Mouse (Mus musculus) gastrocnemius, adult 2 months (tissue): ENCODE measurements around the gene Txndc17. TPM values are rescaled to one million over a fixed set of nuclear protein-coding genes. Genes with fewer than 3 reads are reported as not detected.
A peak's percentile ranks its signal among the peaks of the same experiment; 100 is the strongest.

Source experiments
- DNase-seq: peaks from one replicate; pipeline ENCODE4 v3.0.0; 2022
- H3K27ac ChIP-seq: fragments of 200-600 bp; 2 replicates; pipeline ENCODE4 v1.8.1; 2022; ENCODE audit warnings: mild to moderate bottlenecking
- H3K4me3 ChIP-seq: fragments of 200-600 bp; 2 replicates; pipeline ENCODE4 v1.8.1; 2022; ENCODE audit warnings: mild to moderate bottlenecking, moderate library complexity
- CTCF ChIP-seq: fragments of 200-600 bp; IDR thresholded peaks from 2 replicates; pipeline ENCODE4 v1.8.1; 2022; ENCODE audit warnings: antibody characterized with exemption, mild to moderate bottlenecking, moderate library complexity
- intact Hi-C: fragments of 180-260 bp; cut with DNase I; formaldehyde crosslinking; loops from one replicate; pipeline ENCODE4 v1.15.1; 2025
- total RNA-seq, 2 experiments: library from RNA; stranded (reverse); gene quantifications; 2 replicates each; pipeline ENCODE4 v1.2.3; 2021

Txndc17 gene
- total RNA-seq, 2 experiments from 2014 or later, result 29.2 to 30.4 TPM

- H3K4me3 ChIP-seq, result no peak overlapping the region
- no peak for DNase-seq
- intact Hi-C loops, result no loop called here
- no peak for TF ChIP-seq CTCF
- H3K27ac ChIP-seq, result no peak overlapping the region
These were observed 3.9 kb upstream of the Txndc17 start for GRCm38 (mm10) chr11:72203440-72203839.

DNA sequence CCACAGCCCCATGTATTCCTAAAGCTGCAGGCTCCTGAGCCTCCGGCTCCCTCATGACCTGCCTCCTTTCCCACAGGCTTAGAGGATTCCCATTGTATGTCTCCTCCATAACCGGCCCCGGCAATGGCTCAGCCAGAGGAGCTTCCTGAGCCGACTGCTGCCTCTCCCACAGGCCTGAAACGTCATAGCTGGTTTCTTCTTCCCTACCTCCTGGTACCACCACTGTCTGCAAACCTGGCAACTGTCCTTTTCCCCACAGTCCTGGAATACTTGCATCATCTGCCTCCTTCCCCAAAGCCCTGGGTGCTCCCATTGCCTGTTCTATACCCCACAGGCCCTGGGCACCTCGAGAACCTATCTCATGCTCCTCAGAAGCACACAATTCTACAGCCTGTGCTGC, 2.1 kb upstream of the Txndc17 start:
- intact Hi-C loops, result loop anchor here (5.0 kb wide), 1 partner anchor 153 kb away; no protein-coding TSS in a partner anchor
- DNase-seq, result no peak
- Histone ChIP-seq H3K27ac (no peak overlapping the region), H3K4me3 (no peak overlapping the region)
- TF ChIP-seq CTCF, result no peak

DNA sequence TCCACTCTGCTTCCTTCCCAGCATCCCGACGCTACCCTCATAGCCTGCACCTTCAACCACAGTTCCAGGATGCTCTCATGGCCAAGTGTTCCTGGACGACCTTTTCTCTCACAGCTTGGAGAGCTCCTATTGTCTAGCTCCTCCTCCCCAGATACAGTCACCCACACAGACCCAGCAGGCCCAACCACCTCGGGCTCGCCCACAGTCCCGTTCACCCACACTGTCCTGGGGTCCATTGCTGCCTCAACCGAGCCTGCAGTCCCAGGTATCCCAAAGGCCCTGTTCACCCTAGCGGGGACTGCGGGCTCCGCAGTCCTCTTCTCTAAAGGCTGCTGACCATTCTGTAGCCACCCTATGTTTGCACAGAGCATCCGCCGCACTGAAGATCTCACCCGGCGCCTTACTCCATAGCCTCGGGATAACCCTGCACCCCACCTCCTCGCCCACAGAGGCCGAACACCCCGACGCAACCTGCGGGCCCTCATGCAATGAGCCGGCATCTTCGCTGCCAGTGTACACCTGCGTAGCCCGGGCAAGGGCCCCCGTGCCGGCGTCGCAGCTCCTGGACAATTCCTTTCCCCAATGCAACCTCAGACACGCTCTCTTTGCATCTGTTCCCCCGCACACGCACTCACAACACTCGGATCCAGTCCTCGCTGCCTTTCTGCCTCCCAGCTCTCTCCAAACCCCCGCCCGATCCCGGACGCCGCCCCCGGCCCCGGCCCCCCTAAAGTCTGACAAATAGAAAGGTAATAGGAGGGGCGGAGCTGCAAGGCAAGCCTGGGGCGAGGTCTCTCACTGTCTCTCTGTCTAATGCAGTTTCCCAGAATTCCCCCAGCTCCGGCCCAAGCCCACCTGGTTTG, 775 bp upstream of the Txndc17 start, which contains the start of gene Gm43951:
Gene Gm43951, minus strand, starts transcription at position 500 of the 863 bp plus-strand sequence.
- H3K4me3 ChIP-seq, result peak within 1 kb of the TSS; percentile 72
- peak; percentile 31 for DNase-seq
- peak within 1 kb of the TSS; percentile 83 for H3K27ac ChIP-seq
- TF ChIP-seq CTCF, result peak; percentile 2; the same call in 1 of the 2 replicates
- intact Hi-C loops, result loop anchor here (2.0 to 5.0 kb wide), 2 partner anchors 70 to 154 kb away; no protein-coding TSS in a partner anchor

DNA sequence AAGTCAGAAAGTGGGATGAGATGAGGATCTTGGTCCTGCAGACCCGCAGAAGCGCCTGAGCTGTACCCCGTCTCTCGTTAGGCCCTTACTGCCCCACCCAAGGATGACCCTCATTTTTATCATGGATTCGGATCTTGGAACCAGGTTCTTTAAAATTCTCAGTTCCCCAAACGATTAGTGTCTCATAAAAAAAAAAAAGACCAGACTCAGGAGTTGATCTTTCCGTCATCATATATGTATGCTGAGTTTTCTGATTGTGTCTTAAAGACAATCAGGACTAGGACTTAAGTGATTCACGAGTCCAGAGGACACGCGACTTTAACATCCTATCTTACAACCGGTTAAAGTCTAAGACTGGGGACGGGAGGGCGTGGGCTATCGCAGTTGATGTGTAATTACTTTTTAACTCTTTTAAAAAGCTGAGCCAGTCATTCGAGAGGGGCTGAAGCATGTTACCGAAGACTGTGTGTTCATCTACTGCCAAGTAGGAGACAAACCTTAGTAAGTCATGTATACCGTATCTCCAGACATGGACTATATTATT, 559 bp downstream of the Txndc17 start:
- TF ChIP-seq CTCF, result no peak
- DNase-seq, result no peak
- intact Hi-C loops, result loop anchor here (2.0 to 5.0 kb wide), 2 partner anchors 71 to 156 kb away; no protein-coding TSS in a partner anchor
- H3K27ac ChIP-seq, result peak overlapping the region; percentile 83
- H3K4me3 ChIP-seq, result peak overlapping the region; percentile 72

DNA sequence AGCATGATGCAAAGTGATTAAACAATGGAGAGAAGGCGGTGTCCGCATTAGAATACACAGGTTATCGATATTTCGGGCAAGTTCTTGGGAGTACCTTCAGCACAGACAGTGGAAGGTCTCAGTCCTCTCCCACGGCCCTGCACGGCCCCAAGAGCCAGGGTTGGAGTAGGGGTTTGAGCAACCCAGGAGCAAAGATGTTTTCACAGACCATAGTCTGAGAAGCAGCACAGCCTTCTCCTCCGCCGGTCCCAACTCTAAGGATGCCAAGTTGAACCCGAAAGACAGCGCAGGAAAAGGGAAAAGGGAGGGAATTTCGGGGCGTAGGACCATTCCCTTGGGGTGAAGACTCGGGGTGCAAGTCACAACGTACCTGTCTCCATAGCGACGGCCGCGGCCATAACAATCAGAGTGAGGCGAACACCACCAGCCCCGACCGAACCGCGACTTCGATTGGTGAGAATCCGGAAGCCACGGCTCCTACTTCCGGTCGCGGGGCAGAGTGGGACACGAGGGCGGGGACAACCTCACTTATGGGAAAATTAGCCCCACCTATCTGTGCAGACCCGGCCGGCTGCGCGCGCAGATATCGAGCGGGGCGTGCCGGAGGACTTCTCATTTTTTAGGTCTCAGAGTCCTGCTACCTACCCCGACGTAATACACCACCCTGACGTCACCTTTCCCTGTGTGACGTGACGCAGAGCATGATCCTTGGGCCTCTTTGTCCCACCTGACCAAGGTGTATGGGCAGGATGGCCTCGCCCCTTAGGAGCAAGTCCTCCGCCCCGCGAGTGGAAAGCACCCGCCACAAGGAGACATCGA, 7.5 kb downstream of the Txndc17 start:
- H3K27ac ChIP-seq, result peak overlapping the region; percentile 97
- intact Hi-C loops, result no loop called here
- no peak; the same call in 1 of the 2 replicates for TF ChIP-seq CTCF
- DNase-seq, result peak; percentile 95
- peak overlapping the region; percentile 83 for H3K4me3 ChIP-seq

- Histone ChIP-seq H3K27ac (peak within 1 kb of the TSS; percentile 97), H3K4me3 (peak within 1 kb of the TSS; percentile 83)
- intact Hi-C loops, result no loop called here
- DNase-seq, result peak; percentile 89
- TF ChIP-seq CTCF, result no peak
These were observed 8.1 kb downstream of the Txndc17 start, which contains the start of gene Med31 for GRCm38 (mm10) chr11:72215410-72215797. Med31 (minus strand) TSS chr11:72215592.

DNA sequence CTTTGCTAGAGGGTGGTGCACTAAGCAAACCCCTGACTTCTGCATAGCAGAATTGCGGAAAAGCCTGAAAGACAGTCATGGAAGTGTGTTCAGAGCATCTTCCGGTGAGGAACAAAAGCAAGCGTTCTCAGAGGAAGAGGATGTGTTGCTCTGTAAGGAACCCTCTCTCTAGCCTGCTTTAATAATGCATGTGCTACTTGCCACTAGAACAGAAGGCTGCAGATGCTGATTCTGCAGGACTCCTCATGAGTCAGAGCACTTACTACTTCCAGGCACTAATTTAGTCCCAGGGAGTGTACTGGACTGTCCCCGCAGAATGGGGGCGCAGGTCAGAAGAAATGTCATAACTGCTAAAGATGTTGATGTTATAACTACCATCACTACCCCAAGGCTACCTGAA, 9.8 kb downstream of the Txndc17 start:
- TF ChIP-seq CTCF, result no peak
- DNase-seq, result no peak
- intact Hi-C loops, result no loop called here
- Histone ChIP-seq H3K27ac (no peak overlapping the region), H3K4me3 (no peak overlapping the region)

- intact Hi-C loops, result no loop called here
- no peak overlapping the region for H3K4me3 ChIP-seq
- peak; percentile 94 for TF ChIP-seq CTCF
- DNase-seq, result peak; percentile 79
- no peak overlapping the region for H3K27ac ChIP-seq
These were observed 13.9 kb downstream of the Txndc17 start for GRCm38 (mm10) chr11:72221278-72221677.

DNA sequence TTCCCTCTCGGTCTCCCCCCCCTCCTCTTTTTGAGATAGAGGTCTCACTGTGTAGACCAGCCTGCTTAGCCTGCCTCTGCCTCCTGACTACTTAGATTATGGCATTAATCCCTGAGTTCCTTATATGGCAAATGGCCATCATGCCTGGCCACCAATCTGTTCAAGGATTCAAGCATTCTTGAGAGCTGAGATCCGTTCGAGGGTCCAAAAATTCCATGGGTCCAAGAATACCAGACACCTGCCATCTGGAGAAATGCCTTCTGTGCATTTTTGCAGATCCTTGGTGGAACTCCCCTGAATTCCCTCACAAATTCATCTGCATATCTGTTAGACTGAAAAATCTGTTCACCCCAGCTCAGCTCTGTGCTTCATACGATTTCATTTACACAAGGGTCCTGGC, 16.1 kb downstream of the Txndc17 start:
- no peak for TF ChIP-seq CTCF
- DNase-seq, result no peak
- Histone ChIP-seq H3K4me3 (no peak overlapping the region), H3K27ac (no peak overlapping the region)
- intact Hi-C loops, result no loop called here

- Histone ChIP-seq H3K27ac (no peak overlapping the region), H3K4me3 (no peak overlapping the region)
- intact Hi-C loops, result loop anchor here (2.0 to 5.0 kb wide), 5 partner anchors 42 to 337 kb away; partner anchors contain the start of gene Slc13a5
- peak; percentile 79 for DNase-seq
- peak; percentile 97; the same call in 1 of the 2 replicates for TF ChIP-seq CTCF
These were observed 17.5 kb downstream of the Txndc17 start for GRCm38 (mm10) chr11:72224865-72225264.

DNA sequence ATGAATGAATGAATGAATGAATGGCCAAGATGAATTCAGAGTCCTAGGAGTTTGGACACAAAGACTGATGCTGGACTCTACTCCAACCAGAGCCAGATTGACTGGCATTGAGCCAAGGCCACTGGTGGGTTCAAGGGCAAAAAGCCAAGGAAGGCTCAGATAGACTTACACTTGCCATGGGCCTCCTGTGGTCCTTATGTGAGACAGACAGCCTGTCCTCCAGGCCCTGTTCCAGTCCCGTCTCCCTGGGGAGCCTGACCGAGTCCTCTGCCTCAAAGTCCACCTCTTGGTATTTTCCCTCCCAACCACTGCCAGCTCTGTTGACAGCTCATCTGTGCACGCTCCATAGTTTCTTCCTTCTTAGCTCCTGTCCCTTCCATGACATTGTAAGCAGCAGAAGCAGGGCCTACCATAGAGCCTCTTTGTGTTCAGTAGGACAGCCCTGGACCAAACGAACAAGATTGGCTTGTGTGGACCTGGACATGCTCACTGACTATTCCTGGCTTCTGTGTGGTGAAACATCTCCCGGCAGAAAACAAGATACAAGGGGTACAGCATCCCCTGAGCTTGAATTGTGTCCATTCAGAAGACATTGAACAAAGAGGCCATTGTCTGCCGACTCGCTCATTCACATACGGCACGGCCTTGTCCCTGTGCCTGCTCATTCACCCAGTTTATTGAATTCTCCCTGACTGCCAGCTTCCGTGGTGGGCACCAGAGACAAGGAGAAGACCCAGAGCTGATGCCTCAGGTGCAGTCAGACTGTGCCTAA, 18.9 kb downstream of the Txndc17 start:
- no peak overlapping the region for H3K4me3 ChIP-seq
- H3K27ac ChIP-seq, result no peak overlapping the region
- intact Hi-C loops, result loop anchor here (5.0 kb wide), 1 partner anchor 336 kb away; no protein-coding TSS in a partner anchor
- no peak for TF ChIP-seq CTCF
- DNase-seq, result no peak
